Mouse (Mus musculus): Measurements from ENCODE around the gene Gm21117.
"Not testable (repeated sequence)": the region's sequence is repeated elsewhere in the genome, so short reads cannot be mapped to it uniquely, and the experiment has no call there.

DNA sequence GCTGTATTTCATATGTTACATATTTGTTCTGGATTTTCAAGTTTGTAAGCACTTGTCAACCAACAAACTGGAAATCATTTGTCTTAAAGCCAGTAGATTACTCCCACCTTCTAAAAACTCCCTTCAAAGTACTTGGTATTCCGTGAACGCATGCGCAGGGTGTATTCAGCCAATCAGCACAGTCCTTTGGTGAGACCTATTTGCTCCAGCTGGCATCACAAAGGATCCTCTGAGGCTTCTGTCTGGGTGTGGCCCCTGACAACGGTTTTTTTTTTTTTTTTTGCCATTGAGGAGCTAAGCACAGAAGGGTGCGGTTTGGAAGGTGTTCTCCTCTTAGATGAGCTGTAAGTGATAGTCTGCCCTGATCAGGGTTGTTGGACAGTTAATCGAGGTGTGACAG is at the start of gene Gm21117:
- not testable (repeated sequence) for TF ChIP-seq EP300, CTCF (IDR thresholded peaks at IDR 0.05)
